Mouse (Mus musculus) embryonic facial prominence, embryonic 12.5 days (tissue): ENCODE results near the gene Kng2. TPM values are rescaled to one million over a fixed set of nuclear protein-coding genes. Genes with fewer than 3 reads are reported as not detected.
"Not testable (repeated sequence)": the region's sequence is repeated elsewhere in the genome, so short reads cannot be mapped to it uniquely, and the experiment has no call there.

Experiments
- ATAC-seq: fragments of 200-750 bp; cut with Nextera tagmentation; 2 replicates; pipeline ENCODE4 v1.8.0; 2017; ENCODE audit not compliant: insufficient number of reproducible peaks, insufficient read depth, low FRiP score, low TSS enrichment
- H3K27ac ChIP-seq: fragments of 300-500 bp; sonication (generic); 2 replicates; pipeline ENCODE4 v1.5.1; 2016; ENCODE audit warnings: mild to moderate bottlenecking
- H3K27me3 ChIP-seq: fragments of 300-500 bp; sonication (generic); 2 replicates; pipeline ENCODE4 v1.6.1; 2016; ENCODE audit warnings: mild to moderate bottlenecking, moderate library complexity
- H3K36me3 ChIP-seq: fragments of 300-500 bp; sonication (generic); 2 replicates; pipeline ENCODE4 v1.6.1; 2016; ENCODE audit warnings: mild to moderate bottlenecking
- H3K4me1 ChIP-seq: fragments of 300-500 bp; sonication (generic); 2 replicates; pipeline ENCODE4 v1.6.1; 2016
- H3K4me2 ChIP-seq: fragments of 300-500 bp; sonication (generic); replicated peaks from 2 replicates; pipeline ENCODE4 v1.6.1; 2016; ENCODE audit warnings: mild to moderate bottlenecking, moderate library complexity
- H3K4me3 ChIP-seq: fragments of 300-500 bp; sonication (generic); 2 replicates; pipeline ENCODE4 v1.5.1; 2016; ENCODE audit warnings: mild to moderate bottlenecking
- H3K9ac ChIP-seq: fragments of 300-500 bp; sonication (generic); 2 replicates; pipeline ENCODE4 v1.6.1; 2016; ENCODE audit warnings: mild to moderate bottlenecking, moderate library complexity
- H3K9me3 ChIP-seq: fragments of 300-500 bp; sonication (generic); 2 replicates; pipeline ENCODE4 v1.6.1; 2016; ENCODE audit warnings: mild to moderate bottlenecking, moderate library complexity
- WGBS: fragments of 180-500 bp; shearing (Covaris S2); methylation state at CpG from one replicate; pipeline ENCODE4 v1.1.7; 2016; 5-methylcytosine and 5-hydroxymethylcytosine counted together
- polyA plus RNA-seq: library from polyadenylated mRNA; unstranded; fragments of >200 nt; fragmentation: Nextera tagmentation; extraction: Ambion mirVana; gene quantifications from 2 replicates; pipeline ENCODE4 v1.2.1, GENCODE M21; 2016

Gene Kng2
- polyA plus RNA-seq, 1 experiment from 2014 or later: not detected

DNA sequence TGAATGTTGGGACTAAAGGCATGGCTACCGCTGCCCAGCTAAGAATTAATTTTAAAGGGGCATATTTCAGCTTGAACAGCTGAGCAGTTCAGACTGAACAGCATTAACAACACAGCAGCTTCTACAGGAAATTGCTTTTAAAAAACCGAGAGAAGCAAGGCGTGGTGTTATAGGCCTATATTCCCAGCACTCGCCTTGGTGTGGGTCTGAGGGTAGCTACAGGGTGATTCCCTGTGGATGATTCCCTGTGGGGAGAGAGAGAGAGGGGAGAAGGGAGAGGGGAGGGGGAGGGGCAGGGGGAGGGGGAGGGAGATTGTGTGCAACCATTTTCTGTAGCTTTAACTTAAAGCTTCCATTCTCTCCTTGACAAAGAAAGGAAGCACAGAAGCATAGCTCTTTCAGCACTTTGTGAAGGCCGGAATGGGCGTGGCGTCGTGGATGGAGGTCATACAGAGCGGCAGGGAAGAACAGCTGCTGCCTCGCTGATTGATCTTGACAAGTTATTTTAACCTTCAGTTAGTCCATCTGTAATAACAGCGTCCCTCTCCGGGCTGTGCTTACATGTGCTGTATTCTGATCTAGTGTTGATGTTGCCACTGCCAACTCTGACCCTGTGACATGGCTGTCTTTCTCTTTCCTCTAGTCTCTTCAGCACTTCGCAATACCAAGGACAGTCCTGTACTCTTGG is 73.7 kb downstream of the Kng2 start:
- Histone ChIP-seq H3K36me3 (no peaks in the 10 kb centered on the region), H3K4me2 (no peak overlapping the region), H3K4me3 (no peak overlapping the region), H3K27me3 (no peaks in the 10 kb centered on the region), H3K9ac (no peak overlapping the region), H3K9me3 (no peaks in the 10 kb centered on the region), H3K27ac (no peak overlapping the region), H3K4me1 (no peaks in the 10 kb centered on the region)
- 46% methylated on average over 13 of the region's 13 CpGs for WGBS
- ATAC-seq: peak; percentile 28; the same call in 1 of the 2 replicates

DNA sequence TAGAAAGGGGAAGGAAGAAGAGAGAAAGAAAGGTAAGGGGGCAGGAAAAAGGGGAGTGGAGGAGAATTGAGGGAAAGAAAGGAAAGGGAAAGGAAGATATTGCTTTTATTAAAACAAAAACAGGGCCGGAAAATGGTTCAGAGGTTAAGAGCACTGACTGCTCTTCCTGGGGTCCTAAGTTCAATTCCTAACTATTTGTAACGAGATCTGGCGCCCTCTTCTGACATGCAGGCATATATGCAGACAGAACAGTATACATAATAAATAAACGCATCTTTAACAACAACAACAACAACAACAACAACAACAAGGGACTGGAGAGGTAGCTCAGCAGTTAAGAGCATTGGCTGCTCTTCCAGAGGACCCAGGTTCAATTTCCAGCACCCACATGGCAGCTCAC is 76.2 kb downstream of the Kng2 start:
- no peak overlapping the region for H3K4me2 ChIP-seq
- H3K27ac ChIP-seq: no peak overlapping the region
- 39% methylated on average over 4 of the region's 4 CpGs for WGBS
- H3K9ac ChIP-seq: no peak overlapping the region
- H3K4me1 ChIP-seq: no peaks in the 10 kb centered on the region
- ATAC-seq: no peak
- H3K27me3 ChIP-seq: no peaks in the 10 kb centered on the region
- H3K9me3 ChIP-seq: no peaks in the 10 kb centered on the region
- no peaks in the 10 kb centered on the region for H3K36me3 ChIP-seq
- H3K4me3 ChIP-seq: no peak overlapping the region

GRCm38 (mm10) chr16:22950840-22951395 is 78.4 kb downstream of the Kng2 start, which contains the start of gene Hrg:
Gene Hrg (plus strand): TSS chr16:22951072.
- Histone ChIP-seq H3K4me3 (no peak within 1 kb of the TSS), H3K36me3 (no peaks in the 10 kb centered on the region), H3K9ac (no peak within 1 kb of the TSS), H3K27me3 (no peaks in the 10 kb centered on the region), H3K4me2 (no peak within 1 kb of the TSS), H3K9me3 (no peaks in the 10 kb centered on the region), H3K4me1 (no peaks in the 10 kb centered on the region), H3K27ac (no peak within 1 kb of the TSS)
- 92% methylated on average over 6 of the region's 6 CpGs for WGBS
- ATAC-seq: no peak

DNA sequence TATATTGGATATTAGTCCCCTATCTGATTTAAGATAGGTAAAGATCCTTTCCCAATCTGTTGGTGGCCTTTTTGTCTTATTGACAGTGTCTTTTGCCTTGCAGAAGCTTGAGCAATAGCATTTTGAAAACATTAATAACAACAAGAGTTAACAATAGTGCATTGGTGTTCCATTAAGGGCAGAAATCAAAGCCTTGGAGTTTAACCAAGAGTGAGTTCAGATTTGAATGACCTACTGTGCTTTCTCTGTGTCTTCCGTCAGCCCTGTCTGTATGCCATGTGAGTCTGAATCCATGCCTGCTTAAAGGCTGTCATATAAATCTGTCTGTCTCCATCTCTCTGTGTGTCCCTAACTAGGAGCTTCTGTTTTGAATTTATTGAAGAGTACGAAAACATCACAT is 81.9 kb downstream of the Kng2 start:
- Histone ChIP-seq H3K4me3 (no peak overlapping the region), H3K9me3 (no peaks in the 10 kb centered on the region), H3K4me1 (no peaks in the 10 kb centered on the region), H3K36me3 (no peaks in the 10 kb centered on the region), H3K27me3 (no peaks in the 10 kb centered on the region), H3K4me2 (no peak overlapping the region), H3K9ac (no peak overlapping the region), H3K27ac (no peak overlapping the region)
- ATAC-seq: no peak
- 78% methylated on average over 2 of the region's 2 CpGs for WGBS

GRCm38 (mm10) chr16:22941825-22942476 is 87.3 kb downstream of the Kng2 start:
- not testable (repeated sequence) for H3K4me1 ChIP-seq, H3K9ac ChIP-seq, H3K27me3 ChIP-seq, H3K36me3 ChIP-seq, H3K9me3 ChIP-seq, H3K4me2 ChIP-seq, H3K4me3 ChIP-seq, ATAC-seq, H3K27ac ChIP-seq

DNA sequence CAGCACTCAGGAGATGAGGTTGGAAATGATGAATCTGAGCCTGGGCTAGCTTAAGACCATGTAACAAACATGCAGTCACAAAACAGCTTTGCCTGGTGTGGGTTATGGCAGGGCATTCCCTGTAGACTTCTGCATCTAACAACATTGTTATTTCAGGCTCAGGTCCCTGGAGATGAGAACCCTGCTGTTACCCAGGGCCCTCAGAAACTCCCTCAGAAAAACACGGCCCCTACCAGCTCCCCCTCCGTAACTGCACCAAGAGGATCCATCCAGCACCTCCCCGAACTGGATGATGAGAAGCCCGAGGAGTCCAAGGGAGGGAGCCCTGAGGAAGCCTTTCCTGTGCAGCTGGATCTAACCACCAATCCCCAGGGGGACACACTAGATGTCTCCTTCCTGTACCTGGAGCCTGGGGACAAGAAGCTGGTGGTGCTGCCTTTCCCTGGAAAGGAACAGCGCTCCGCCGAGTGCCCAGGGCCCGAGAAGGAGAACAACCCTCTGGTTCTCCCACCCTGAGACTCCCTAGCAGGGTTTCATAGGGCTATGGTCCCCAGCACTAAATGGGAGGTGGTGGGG is 90.1 kb downstream of the Kng2 start:
- H3K36me3 ChIP-seq: no peaks in the 10 kb centered on the region
- ATAC-seq: no peak
- no peak overlapping the region for H3K4me3 ChIP-seq
- 76% methylated on average over 8 of the region's 8 CpGs for WGBS
- H3K9ac ChIP-seq: no peak overlapping the region
- H3K4me1 ChIP-seq: no peaks in the 10 kb centered on the region
- H3K9me3 ChIP-seq: no peaks in the 10 kb centered on the region
- no peaks in the 10 kb centered on the region for H3K27me3 ChIP-seq
- H3K27ac ChIP-seq: no peak overlapping the region
- H3K4me2 ChIP-seq: no peak overlapping the region

DNA sequence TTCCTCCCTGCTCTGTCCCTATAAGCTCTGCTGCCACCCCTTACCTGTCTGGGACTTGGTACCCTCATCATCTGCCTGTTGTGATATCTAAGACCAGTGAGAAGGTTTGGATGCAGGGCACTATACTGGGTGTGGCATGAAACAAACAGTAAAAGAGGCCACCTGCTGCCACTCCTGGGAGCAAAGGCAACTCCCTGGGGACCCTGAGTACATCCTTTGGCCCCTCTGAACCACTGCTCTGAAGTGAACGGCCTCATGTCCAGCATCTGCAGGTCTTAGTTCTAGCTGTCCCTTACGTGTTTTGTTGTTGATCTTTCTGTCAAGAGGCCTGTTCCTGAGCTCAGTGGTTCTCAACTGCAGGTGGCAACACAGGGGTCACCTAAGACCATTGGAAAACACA is 90.7 kb downstream of the Kng2 start:
- WGBS: 76% methylated on average over 2 of the region's 2 CpGs
- H3K36me3 ChIP-seq: no peaks in the 10 kb centered on the region
- no peaks in the 10 kb centered on the region for H3K27me3 ChIP-seq
- H3K27ac ChIP-seq: no peak overlapping the region
- no peak overlapping the region for H3K4me3 ChIP-seq
- ATAC-seq: no peak
- H3K4me2 ChIP-seq: no peak overlapping the region
- H3K9ac ChIP-seq: no peak overlapping the region
- H3K9me3 ChIP-seq: no peaks in the 10 kb centered on the region
- H3K4me1 ChIP-seq: no peaks in the 10 kb centered on the region

DNA sequence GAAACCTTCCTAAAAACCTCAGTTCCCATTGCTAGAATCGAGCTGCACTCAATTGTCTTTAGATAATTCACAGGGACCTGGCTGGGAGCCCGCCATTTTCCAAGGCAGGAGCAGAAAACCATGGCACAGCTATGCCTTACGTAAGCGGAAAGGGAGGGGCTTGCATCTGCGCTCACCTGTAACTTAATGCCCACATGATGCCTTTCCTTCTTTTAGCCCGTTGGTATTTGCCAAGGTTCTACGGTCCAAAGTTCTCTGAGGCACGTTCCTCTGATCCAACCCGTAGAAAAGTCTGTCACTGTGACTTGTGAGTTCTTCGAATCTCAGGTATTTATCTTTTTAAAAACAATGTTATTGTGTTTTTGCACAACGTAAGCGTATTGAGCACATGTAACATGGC is 91.7 kb downstream of the Kng2 start:
- Histone ChIP-seq H3K4me1 (no peaks in the 10 kb centered on the region), H3K36me3 (no peaks in the 10 kb centered on the region), H3K27ac (no peak overlapping the region), H3K9ac (no peak overlapping the region), H3K4me2 (no peak overlapping the region), H3K9me3 (no peaks in the 10 kb centered on the region), H3K27me3 (no peaks in the 10 kb centered on the region), H3K4me3 (no peak overlapping the region)
- no peak for ATAC-seq
- 87% methylated on average over 12 of the region's 12 CpGs for WGBS

Other genes starting within 250 kb of the Kng2 start
- 0.62 and 0.88 TPM in 2 replicates for gene Crygs, start 217.9 kb downstream of the Kng2 start, polyA plus RNA-seq
- 33.8 and 35.2 TPM in 2 replicates for gene Tbccd1, start 171.8 kb downstream of the Kng2 start, polyA plus RNA-seq
- 97.9 and 102 TPM in 2 replicates for gene Dnajb11, start 171.6 kb downstream of the Kng2 start, polyA plus RNA-seq
- not detected in 2 replicates for gene Ahsg, start 138.2 kb downstream of the Kng2 start, polyA plus RNA-seq
- gene Fetub, start 111.1 kb downstream of the Kng2 start, polyA plus RNA-seq: not detected in 2 replicates
- gene Hrg, start 78.4 kb downstream of the Kng2 start, polyA plus RNA-seq: not detected in 2 replicates
- gene Kng1, start 28.4 kb upstream of the Kng2 start, polyA plus RNA-seq: 0.14 TPM in 1 of 2 replicates, not detected in the other
- gene Eif4a2, start 78.0 kb upstream of the Kng2 start, polyA plus RNA-seq: 243 and 251 TPM in 2 replicates
- 139 and 150 TPM in 2 replicates for gene Rfc4, start 98.3 kb upstream of the Kng2 start, polyA plus RNA-seq
- not detected in 2 replicates for gene Adipoq, start 117.1 kb upstream of the Kng2 start, polyA plus RNA-seq
- 29.6 and 31.7 TPM in 2 replicates for gene St6gal1, start 195.3 kb upstream of the Kng2 start, polyA plus RNA-seq